Mouse (Mus musculus) layer of hippocampus, adult 11-12 months (tissue): ENCODE measurements around the gene Vmn1r129.
"Not testable (repeated sequence)": the region's sequence is repeated elsewhere in the genome, so short reads cannot be mapped to it uniquely, and the experiment has no call there.

Source experiments
- DNase-seq: peaks from one replicate; pipeline ENCODE4 v3.0.0; 2022; ENCODE audit warnings: low spot score

Vmn1r129 gene

DNA sequence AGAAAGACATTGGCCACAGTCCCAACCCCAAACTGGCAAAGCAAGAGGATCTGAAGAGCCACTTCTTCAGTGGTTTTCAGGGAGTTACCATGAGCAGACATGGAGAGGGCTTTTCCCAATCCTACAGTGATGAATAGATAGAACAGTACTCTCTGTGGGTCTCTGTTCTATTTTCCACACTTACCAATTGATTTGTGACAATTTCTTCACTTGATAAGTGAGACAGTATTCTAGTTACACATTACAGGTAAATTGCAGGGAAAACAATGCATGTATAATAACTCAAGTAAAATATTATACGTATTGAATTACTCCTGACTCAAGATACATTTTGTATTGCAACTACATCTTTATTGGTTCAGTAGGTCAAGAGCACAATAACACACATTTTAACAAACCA is at the start of gene Vmn1r129:
Gene Vmn1r129 (minus strand): TSS at position 101 of the 400 bp plus-strand sequence.
- not testable (repeated sequence) for DNase-seq

DNA sequence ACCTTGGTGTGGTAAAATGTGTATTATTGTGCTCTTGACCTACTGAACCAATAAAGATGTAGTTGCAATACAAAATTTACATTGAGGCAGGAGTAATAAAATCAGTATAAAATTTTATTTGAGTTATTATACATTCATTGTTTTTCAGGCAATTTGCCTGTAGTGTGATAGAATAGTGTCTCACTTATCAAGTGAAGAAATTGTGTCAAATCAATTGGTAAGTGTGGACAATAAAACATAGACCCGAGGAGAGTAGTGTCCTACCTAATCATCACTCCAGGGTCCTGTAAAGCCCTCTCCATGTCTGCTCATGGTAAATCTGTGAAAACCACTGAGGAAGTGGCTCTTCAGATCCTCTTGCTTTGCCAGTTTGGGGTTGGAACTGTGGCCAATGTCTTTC is 12.0 kb downstream of the Vmn1r129 start, which contains the start of gene Vmn1r128:
Gene Vmn1r128 (plus strand): TSS at position 301 of the 400 bp plus-strand sequence.
- DNase-seq: not testable (repeated sequence)

DNA sequence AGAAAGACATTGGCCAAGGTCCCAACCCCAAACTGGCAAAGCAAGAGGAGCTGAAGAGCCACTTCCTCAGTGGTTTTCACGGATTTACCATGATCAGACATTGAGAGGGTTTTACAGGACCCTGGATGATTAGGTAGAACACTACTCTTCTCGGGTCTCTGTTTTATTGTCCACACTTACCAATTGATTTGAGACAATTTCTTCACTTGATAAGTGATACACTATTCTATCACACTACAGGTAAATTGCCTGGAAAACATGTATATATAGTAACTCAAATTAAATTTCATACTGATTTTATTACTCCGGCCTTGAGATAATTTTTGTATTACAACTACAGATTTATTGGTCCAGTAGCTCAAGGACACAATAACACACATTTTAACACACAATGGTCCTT is 41.3 kb downstream of the Vmn1r129 start, which contains the start of gene Vmn1r127:
Gene Vmn1r127 (minus strand): TSS at position 101 of the 400 bp plus-strand sequence.
- not testable (repeated sequence) for DNase-seq
